Mouse (Mus musculus) spleen, adult 2 months (tissue): ENCODE results near the gene Nfs1.

Experiments
- CTCF ChIP-seq: fragments of 200-500 bp; IDR thresholded peaks from 2 replicates; pipeline ENCODE4 v1.5.1; 2011; ENCODE audit warnings: mild to moderate bottlenecking, inconsistent platforms; ENCODE audit not compliant: insufficient read depth, insufficient read length, insufficient replicate concordance; ENCODE audit errors: extremely low read depth
- POLR2A ChIP-seq: fragments of 200-500 bp; IDR thresholded peaks from 2 replicates; pipeline ENCODE4 v1.6.1; 2011; ENCODE audit warnings: low read depth, low read length, inconsistent platforms

- TF ChIP-seq POLR2A (no peak), CTCF (no peak)
Measured at GRCm38 (mm10) chr2:156146272-156146989, 2.4 kb upstream of the Nfs1 start.
